Mouse (Mus musculus): ENCODE data around the gene Vps25. TPM values are rescaled to one million over a fixed set of nuclear protein-coding genes. Genes with fewer than 3 reads are reported as not detected.
A peak's percentile ranks its signal among the peaks of the same experiment; 100 is the strongest.

Gene Vps25
- polyA plus RNA-seq, 1 experiment from 2014 or later = 118 TPM

- H3K9me3 ChIP-seq = no peaks in the 10 kb centered on the region
- H3K4me3 ChIP-seq = peak overlapping the region; percentile 63
- H3K4me1 ChIP-seq = peaks cover 63% of the 10 kb centered on the region
- peak overlapping the region; percentile 83 for H3K9ac ChIP-seq
- peak; percentile 4; the same call in 1 of the 2 replicates for ATAC-seq (ENCODE audit: insufficient number of reproducible peaks, insufficient read depth, low FRiP score, low TSS enrichment, low read depth)
- peaks cover 49% of the 10 kb centered on the region for H3K27me3 ChIP-seq
- peak overlapping the region; percentile 98 for H3K4me2 ChIP-seq
- H3K36me3 ChIP-seq = peaks cover 20% of the 10 kb centered on the region
- peak overlapping the region; percentile 80 for H3K27ac ChIP-seq
- under 1% methylated on average over 30 of the region's 30 CpGs for WGBS
These were observed 7.4 kb downstream of the Vps25 start for GRCm38 (mm10) chr11:101260826-101261380.

- Histone ChIP-seq H3K4me2 (peak overlapping the region; percentile 98), H3K4me3 (peak overlapping the region; percentile 63), H3K27me3 (peaks cover 60% of the 10 kb centered on the region), H3K4me1 (peaks cover 63% of the 10 kb centered on the region), H3K27ac (no peak overlapping the region), H3K36me3 (peaks cover 11% of the 10 kb centered on the region), H3K9ac (peak overlapping the region; percentile 58), H3K9me3 (no peaks in the 10 kb centered on the region)
- WGBS = 3% methylated on average over 24 of the region's 24 CpGs
- ATAC-seq (ENCODE audit: insufficient number of reproducible peaks, insufficient read depth, low FRiP score, low TSS enrichment, low read depth) = no peak
These were observed 8.9 kb downstream of the Vps25 start for GRCm38 (mm10) chr11:101262272-101262967.

- peaks cover 66% of the 10 kb centered on the region for H3K27me3 ChIP-seq
- H3K4me1 ChIP-seq = peaks cover 59% of the 10 kb centered on the region
- 4% methylated on average over 32 of the region's 32 CpGs for WGBS
- peak overlapping the region; percentile 98 for H3K4me2 ChIP-seq
- H3K36me3 ChIP-seq = peaks cover 7% of the 10 kb centered on the region
- H3K9me3 ChIP-seq = no peaks in the 10 kb centered on the region
- no peak overlapping the region for H3K9ac ChIP-seq
- ATAC-seq (ENCODE audit: insufficient number of reproducible peaks, insufficient read depth, low FRiP score, low TSS enrichment, low read depth) = no peak
- H3K27ac ChIP-seq = no peak overlapping the region
- peak overlapping the region; percentile 63; the same call in 1 of the 2 replicates for H3K4me3 ChIP-seq
These were observed 9.9 kb downstream of the Vps25 start for GRCm38 (mm10) chr11:101263138-101263988.

- WGBS = 13% methylated on average over 3 of the region's 3 CpGs
- Histone ChIP-seq H3K27ac (no peak overlapping the region), H3K27me3 (peaks cover 72% of the 10 kb centered on the region), H3K4me3 (no peak overlapping the region), H3K36me3 (peaks cover under 1% of the 10 kb centered on the region; the same call in 1 of the 2 replicates), H3K9ac (no peak overlapping the region), H3K4me1 (peaks cover 53% of the 10 kb centered on the region), H3K4me2 (peak overlapping the region; percentile 24; the same call in 1 of the 2 replicates), H3K9me3 (no peaks in the 10 kb centered on the region)
- ATAC-seq (ENCODE audit: insufficient number of reproducible peaks, insufficient read depth, low FRiP score, low TSS enrichment, low read depth) = no peak
These were observed 10.4 kb downstream of the Vps25 start for GRCm38 (mm10) chr11:101263989-101264280.

- WGBS = 2% methylated on average over 31 of the region's 31 CpGs
- H3K27ac ChIP-seq = no peak overlapping the region
- peak overlapping the region; percentile 61 for H3K4me2 ChIP-seq
- H3K4me1 ChIP-seq = peaks cover 42% of the 10 kb centered on the region
- peak overlapping the region; percentile 43 for H3K4me3 ChIP-seq
- H3K36me3 ChIP-seq = no peaks in the 10 kb centered on the region
- H3K9ac ChIP-seq = peak overlapping the region; percentile 67
- H3K9me3 ChIP-seq = no peaks in the 10 kb centered on the region
- ATAC-seq (ENCODE audit: insufficient number of reproducible peaks, insufficient read depth, low FRiP score, low TSS enrichment, low read depth) = no peak
- peaks cover 73% of the 10 kb centered on the region for H3K27me3 ChIP-seq
These were observed 11.5 kb downstream of the Vps25 start for GRCm38 (mm10) chr11:101264954-101265471.

- H3K4me3 ChIP-seq = peak overlapping the region; percentile 43; the same call in 1 of the 2 replicates
These were observed 12.4 kb downstream of the Vps25 start for GRCm38 (mm10) chr11:101265906-101266305.

GRCm38 (mm10) chr11:101269577-101270116 lies 16.1 kb downstream of the Vps25 start:
- Histone ChIP-seq H3K4me2 (no peak overlapping the region), H3K36me3 (no peaks in the 10 kb centered on the region), H3K9me3 (no peaks in the 10 kb centered on the region), H3K27ac (no peak overlapping the region), H3K9ac (no peak overlapping the region), H3K4me1 (peaks cover 9% of the 10 kb centered on the region), H3K27me3 (peaks cover 44% of the 10 kb centered on the region), H3K4me3 (no peak overlapping the region)
- WGBS = 31% methylated on average over 10 of the region's 10 CpGs
- no peak for ATAC-seq (ENCODE audit: insufficient number of reproducible peaks, insufficient read depth, low FRiP score, low TSS enrichment, low read depth)

More at GRCm38 (mm10) chr11:101265906-101266305, 12.4 kb downstream of the Vps25 start:
- 23% methylated on average over 6 of the region's 6 CpGs for WGBS
- H3K9me3 ChIP-seq = no peaks in the 10 kb centered on the region
- H3K4me1 ChIP-seq = peaks cover 35% of the 10 kb centered on the region
- no peaks in the 10 kb centered on the region for H3K36me3 ChIP-seq
- H3K4me2 ChIP-seq = peak overlapping the region; percentile 61
- no peak for ATAC-seq (ENCODE audit: insufficient number of reproducible peaks, insufficient read depth, low FRiP score, low TSS enrichment, low read depth)
- H3K27me3 ChIP-seq = peaks cover 77% of the 10 kb centered on the region
- no peak overlapping the region for H3K9ac ChIP-seq
- H3K27ac ChIP-seq = no peak overlapping the region

- Histone ChIP-seq H3K9ac (no peak overlapping the region), H3K36me3 (peaks cover 12% of the 10 kb centered on the region; the same call in 1 of the 2 replicates), H3K27ac (no peak overlapping the region), H3K9me3 (no peaks in the 10 kb centered on the region), H3K4me1 (peaks cover 16% of the 10 kb centered on the region), H3K27me3 (peaks cover 21% of the 10 kb centered on the region), H3K4me3 (no peak overlapping the region), H3K4me2 (no peak overlapping the region)
- no peak for ATAC-seq (ENCODE audit: insufficient number of reproducible peaks, insufficient read depth, low FRiP score, low TSS enrichment, low read depth)
- WGBS = 86% methylated on average over 3 of the region's 3 CpGs
These were observed 18.9 kb downstream of the Vps25 start for GRCm38 (mm10) chr11:101272446-101272845.

GRCm38 (mm10) chr11:101275309-101275708 lies 21.8 kb downstream of the Vps25 start:
- no peak overlapping the region for H3K9ac ChIP-seq
- H3K27me3 ChIP-seq = 0 out of 2 replicates have a peak, but pooled peaks cover 8% of the 10 kb centered on the region
- 77% methylated on average over 4 of the region's 4 CpGs for WGBS
- H3K36me3 ChIP-seq = peaks cover 12% of the 10 kb centered on the region; the same call in 1 of the 2 replicates
- H3K27ac ChIP-seq = no peak overlapping the region
- H3K4me2 ChIP-seq = no peak overlapping the region
- H3K9me3 ChIP-seq = no peaks in the 10 kb centered on the region
- H3K4me1 ChIP-seq = peaks cover 30% of the 10 kb centered on the region
- H3K4me3 ChIP-seq = no peak overlapping the region
- ATAC-seq (ENCODE audit: insufficient number of reproducible peaks, insufficient read depth, low FRiP score, low TSS enrichment, low read depth) = no peak

- H3K27ac ChIP-seq = no peak overlapping the region
- peaks cover 30% of the 10 kb centered on the region for H3K4me1 ChIP-seq
- WGBS = 30% methylated on average over 27 of the region's 27 CpGs
- H3K27me3 ChIP-seq = 0 out of 2 replicates have a peak, but pooled peaks cover 3% of the 10 kb centered on the region
- H3K9me3 ChIP-seq = no peaks in the 10 kb centered on the region
- peak overlapping the region; percentile 16; the same call in 1 of the 2 replicates for H3K4me3 ChIP-seq
- peaks cover 12% of the 10 kb centered on the region; the same call in 1 of the 2 replicates for H3K36me3 ChIP-seq
- H3K4me2 ChIP-seq = peak overlapping the region; percentile 20
- ATAC-seq (ENCODE audit: insufficient number of reproducible peaks, insufficient read depth, low FRiP score, low TSS enrichment, low read depth) = no peak
- peak overlapping the region; percentile 36; the same call in 1 of the 2 replicates for H3K9ac ChIP-seq
These were observed 23.0 kb downstream of the Vps25 start for GRCm38 (mm10) chr11:101276319-101277070.
